19 mouse cellular contexts compared by ENCODE assay signal in genomic region chr5:99031551-99032149, GRCm38 (mm10). TPM values are rescaled to one million over a fixed set of nuclear protein-coding genes. Genes with fewer than 3 reads are reported as not detected.
A peak's percentile ranks its signal among the peaks of the same experiment; 100 is the strongest.
DNase-seq lines count a peak whose midpoint lies in the region; ATAC-seq and TF ChIP-seq lines count a peak whose summit lies in the region.
"Had no signal": no experiment of that assay in that cellular context is flagged by ENCODE, and none has a peak within 500 bp of the region (broad histone marks: within the 10 kb centered on the region; RNA-seq: fewer than 3 reads in every experiment).

No protein-coding gene starts in this region.

- H3K9ac ChIP-seq in forebrain, embryonic 16.5 days (replicated peaks; ENCODE audit: low read depth, low read length), result no peak overlapping the region
- H3K9ac ChIP-seq in forebrain, embryonic 12.5 days, result no peak overlapping the region
- H3K9ac ChIP-seq in hindbrain, postnatal 0 days (replicated peaks; ENCODE audit: low read length), result no peak overlapping the region
- no peak overlapping the region for H3K9ac ChIP-seq in hindbrain, embryonic 16.5 days (ENCODE audit: low read depth, low read length)
- no peak overlapping the region for H3K9ac ChIP-seq in intestine, embryonic 16.5 days (ENCODE audit: low read depth, low read length)
- H3K9ac ChIP-seq in kidney, embryonic 14.5 days (ENCODE audit: low read depth, low read length), result no peak overlapping the region
- H3K9ac ChIP-seq: hindbrain, embryonic 12.5 days had no signal

- H3K27me3 ChIP-seq in forebrain, embryonic 16.5 days (replicated peaks; ENCODE audit: control insufficient read depth, insufficient read depth, low read length), result no peaks in the 10 kb centered on the region
- peaks cover 10% of the 10 kb centered on the region for H3K27me3 ChIP-seq in forebrain, embryonic 12.5 days
- H3K27me3 ChIP-seq in hindbrain, postnatal 0 days (ENCODE audit: insufficient read depth, low read length), result no peaks in the 10 kb centered on the region
- H3K27me3 ChIP-seq in hindbrain, embryonic 16.5 days (replicated peaks; ENCODE audit: control insufficient read depth, insufficient read depth, low read length), result no peaks in the 10 kb centered on the region
- H3K27me3 ChIP-seq in intestine, embryonic 16.5 days (replicated peaks; ENCODE audit: control insufficient read depth, insufficient read depth, low read length), result no peaks in the 10 kb centered on the region; the same call in 1 of the 2 replicates
- peaks cover 16% of the 10 kb centered on the region for H3K27me3 ChIP-seq in kidney, embryonic 14.5 days (ENCODE audit: control insufficient read depth, insufficient read depth, low read length)

- ATAC-seq in forebrain, embryonic 16.5 days, result 0 out of 2 replicates have a peak, but pooled peaks have one; percentile 35
- no peak for ATAC-seq in forebrain, embryonic 12.5 days (ENCODE audit: low FRiP score)
- 0 out of 2 replicates have a peak, but pooled peaks have one; percentile 24 for ATAC-seq in hindbrain, postnatal 0 days
- ATAC-seq in hindbrain, embryonic 16.5 days, result no peak
- ATAC-seq in intestine, embryonic 16.5 days, result peak; percentile 62
- no peak for ATAC-seq in kidney, embryonic 14.5 days (ENCODE audit: low FRiP score, low TSS enrichment)

- H3K36me3 ChIP-seq in forebrain, embryonic 16.5 days (ENCODE audit: control insufficient read depth, insufficient read depth), result no peaks in the 10 kb centered on the region
- 0 out of 2 replicates have a peak, but pooled peaks cover 4% of the 10 kb centered on the region for H3K36me3 ChIP-seq in forebrain, embryonic 12.5 days (replicated peaks)
- no peaks in the 10 kb centered on the region for H3K36me3 ChIP-seq in hindbrain, postnatal 0 days (ENCODE audit: insufficient read depth, low read length)
- H3K36me3 ChIP-seq in hindbrain, embryonic 16.5 days (ENCODE audit: control insufficient read depth, insufficient read depth, low read length), result no peaks in the 10 kb centered on the region
- H3K36me3 ChIP-seq in intestine, embryonic 16.5 days (ENCODE audit: control insufficient read depth, insufficient read depth, low read length), result peaks cover 2% of the 10 kb centered on the region; the same call in 1 of the 2 replicates
- no peaks in the 10 kb centered on the region for H3K36me3 ChIP-seq in kidney, embryonic 14.5 days (ENCODE audit: control insufficient read depth, insufficient read depth, low read length)
- H3K36me3 ChIP-seq: embryonic facial prominence, embryonic 10.5 days; heart, embryonic 10.5 days; hindbrain, embryonic 12.5 days had no signal

- H3K27ac ChIP-seq in forebrain, embryonic 16.5 days (ENCODE audit: low read length), result no peak overlapping the region
- no peak overlapping the region for H3K27ac ChIP-seq in forebrain, embryonic 12.5 days
- H3K27ac ChIP-seq in hindbrain, postnatal 0 days, result no peak overlapping the region
- H3K27ac ChIP-seq in hindbrain, embryonic 16.5 days (ENCODE audit: low read depth, low read length), result no peak overlapping the region
- H3K27ac ChIP-seq in intestine, embryonic 16.5 days (ENCODE audit: low read length), result no peak overlapping the region
- no peak overlapping the region for H3K27ac ChIP-seq in kidney, embryonic 14.5 days (ENCODE audit: low read depth, low read length)
- H3K27ac ChIP-seq: embryonic facial prominence, embryonic 10.5 days; heart, embryonic 10.5 days; hindbrain, embryonic 12.5 days had no signal

- no peaks in the 10 kb centered on the region; the same call in 1 of the 2 replicates for H3K9me3 ChIP-seq in forebrain, embryonic 16.5 days (ENCODE audit: control insufficient read depth, low read length)
- H3K9me3 ChIP-seq in forebrain, embryonic 12.5 days, result no peaks in the 10 kb centered on the region
- no peaks in the 10 kb centered on the region for H3K9me3 ChIP-seq in hindbrain, postnatal 0 days (ENCODE audit: low read length)
- no peaks in the 10 kb centered on the region for H3K9me3 ChIP-seq in hindbrain, embryonic 16.5 days (ENCODE audit: control insufficient read depth, low read length)
- no peaks in the 10 kb centered on the region for H3K9me3 ChIP-seq in intestine, embryonic 16.5 days (ENCODE audit: control insufficient read depth, low read length)
- no peaks in the 10 kb centered on the region for H3K9me3 ChIP-seq in kidney, embryonic 14.5 days (ENCODE audit: control insufficient read depth, low read length)
- H3K9me3 ChIP-seq: embryonic facial prominence, embryonic 10.5 days; heart, embryonic 10.5 days; hindbrain, embryonic 12.5 days had no signal

- no peak for TF ChIP-seq CTCF in hindbrain, postnatal 0 days (IDR thresholded peaks at IDR 0.05; ENCODE audit: low read depth)

- WGBS in forebrain, embryonic 16.5 days, result 54% methylated on average over 6 of the region's 6 CpGs
- WGBS in forebrain, embryonic 12.5 days, result 57% methylated on average over 6 of the region's 6 CpGs
- WGBS in hindbrain, postnatal 0 days, result 65% methylated on average over 6 of the region's 6 CpGs
- 67% methylated on average over 6 of the region's 6 CpGs for WGBS in hindbrain, embryonic 16.5 days
- WGBS in intestine, embryonic 16.5 days, result 70% methylated on average over 6 of the region's 6 CpGs
- WGBS in kidney, embryonic 14.5 days, result 77% methylated on average over 6 of the region's 6 CpGs

- no peak overlapping the region for H3K4me2 ChIP-seq in forebrain, embryonic 16.5 days (ENCODE audit: low read length)
- no peak overlapping the region for H3K4me2 ChIP-seq in forebrain, embryonic 12.5 days
- no peak overlapping the region for H3K4me2 ChIP-seq in hindbrain, postnatal 0 days (ENCODE audit: low read depth, low read length)
- no peak overlapping the region for H3K4me2 ChIP-seq in hindbrain, embryonic 16.5 days (ENCODE audit: low read length)
- 0 out of 2 replicates have a peak overlapping the region, but pooled peaks have one; percentile 31 for H3K4me2 ChIP-seq in intestine, embryonic 16.5 days (ENCODE audit: low read depth, low read length)
- no peak overlapping the region for H3K4me2 ChIP-seq in kidney, embryonic 14.5 days (replicated peaks; ENCODE audit: low read depth, low read length)
- H3K4me2 ChIP-seq: hindbrain, embryonic 12.5 days had no signal

- H3K4me3 ChIP-seq in forebrain, embryonic 16.5 days (replicated peaks; ENCODE audit: low read length), result no peak overlapping the region
- no peak overlapping the region for H3K4me3 ChIP-seq in forebrain, embryonic 12.5 days (replicated peaks)
- no peak overlapping the region for H3K4me3 ChIP-seq in hindbrain, postnatal 0 days (ENCODE audit: low read length)
- no peak overlapping the region for H3K4me3 ChIP-seq in hindbrain, embryonic 16.5 days (ENCODE audit: low read length)
- no peak overlapping the region for H3K4me3 ChIP-seq in intestine, embryonic 16.5 days (ENCODE audit: low read length)
- no peak overlapping the region for H3K4me3 ChIP-seq in kidney, embryonic 14.5 days (ENCODE audit: low read length)
- H3K4me3 ChIP-seq: embryonic facial prominence, embryonic 10.5 days; heart, embryonic 10.5 days; hindbrain, embryonic 12.5 days had no signal

- no peak for DNase-seq in hindbrain, postnatal 0 days (ENCODE audit: low spot score)
- DNase-seq in brain, adult 2 months (ENCODE audit: low read depth, low spot score), result peak; percentile 51
- DNase-seq: adrenal gland, postnatal 10 days; cerebellum, adult 2 months; cerebellum, postnatal 10 days; gastrocnemius, postnatal 25 days; heart, postnatal 10 days; heart, postnatal 4 days; kidney, adult 11 months had no signal

- peaks cover 9% of the 10 kb centered on the region for H3K4me1 ChIP-seq in forebrain, embryonic 16.5 days (replicated peaks; ENCODE audit: control insufficient read depth, insufficient read depth, low read length)
- H3K4me1 ChIP-seq in forebrain, embryonic 12.5 days, result peaks cover 16% of the 10 kb centered on the region
- H3K4me1 ChIP-seq in hindbrain, postnatal 0 days (ENCODE audit: insufficient read depth, low read length), result no peaks in the 10 kb centered on the region
- peaks cover 3% of the 10 kb centered on the region; the same call in 1 of the 2 replicates for H3K4me1 ChIP-seq in hindbrain, embryonic 16.5 days (ENCODE audit: control insufficient read depth, insufficient read depth, low read depth, low read length)
- H3K4me1 ChIP-seq in intestine, embryonic 16.5 days (ENCODE audit: control insufficient read depth, insufficient read depth, low read length), result no peaks in the 10 kb centered on the region
- H3K4me1 ChIP-seq in kidney, embryonic 14.5 days (ENCODE audit: control insufficient read depth, insufficient read depth, low read length), result no peaks in the 10 kb centered on the region

RNA-seq across cellular contexts. Expression of gene Prkg2, which starts 5.5 kb away (rescaled TPM):
- polyA plus RNA-seq in forebrain, embryonic 16.5 days (2015; fragmentation: Nextera tagmentation; extraction: Ambion mirVana), result 0.90 and 1.3 TPM in 2 replicates
- polyA plus RNA-seq in forebrain, embryonic 12.5 days (2016; fragmentation: Nextera tagmentation; extraction: Ambion mirVana), result 4.7 and 4.8 TPM in 2 replicates
- 1.6 TPM in 2 replicates for total RNA-seq in hindbrain, postnatal 0 days (2014; rRNA removed)
- polyA plus RNA-seq in hindbrain, postnatal 0 days (2015; fragmentation: Nextera tagmentation; extraction: Ambion mirVana), result 1.6 and 1.7 TPM in 2 replicates
- polyA plus RNA-seq in hindbrain, embryonic 16.5 days (2015; fragmentation: Nextera tagmentation; extraction: Ambion mirVana), result 1.5 and 1.7 TPM in 2 replicates
- 24.1 and 46.9 TPM in 2 replicates for polyA plus RNA-seq in intestine, embryonic 16.5 days (2015; fragmentation: Nextera tagmentation; extraction: Ambion mirVana)
- 2.2 and 2.3 TPM in 2 replicates for polyA plus RNA-seq in kidney, embryonic 14.5 days (2014; fragmentation: Nextera tagmentation; extraction: Ambion mirVana)
- total RNA-seq: granulocyte monocyte progenitor cell, adult 5-6 weeks; MEL had no signal

Comparison
In these comparisons a context has a peak if more than half of its experiments do, and no peak if none do; other contexts are left out.
1. ATAC-seq: peak in forebrain, embryonic 16.5 days (single experiment), hindbrain, postnatal 0 days (single experiment) and intestine, embryonic 16.5 days (single experiment); none in forebrain, embryonic 12.5 days (single experiment), hindbrain, embryonic 16.5 days (single experiment) and kidney, embryonic 14.5 days (single experiment).